Comparison of ENCODE assay signal across 9 mouse cellular contexts in the genomic region with DNA sequence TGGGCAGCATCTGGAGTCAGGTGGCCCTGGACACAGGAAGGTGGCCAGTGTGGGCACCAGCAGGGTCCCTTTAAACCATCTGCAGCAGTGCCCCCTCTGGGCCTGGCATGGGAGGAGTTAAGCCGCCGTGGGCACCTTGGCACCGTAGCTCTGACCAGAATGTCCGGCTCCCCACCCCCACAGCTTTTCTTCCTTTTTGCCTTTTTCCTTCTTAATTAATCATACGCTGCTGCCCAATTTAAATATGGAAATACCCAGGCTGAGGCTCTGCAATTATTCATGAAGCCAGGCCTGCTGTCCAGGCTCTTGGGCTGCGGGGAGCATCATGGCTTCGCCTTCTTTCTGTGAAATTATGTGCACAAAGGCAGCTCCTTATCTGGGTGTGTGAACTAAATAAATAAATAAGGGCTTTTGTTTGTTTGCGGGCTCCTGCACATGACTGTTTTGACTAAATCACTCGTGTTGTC.
DNase-seq lines count a peak whose midpoint lies in the region; ATAC-seq lines count a peak whose summit lies in the region.
"Had no signal": no experiment of that assay in that cellular context is flagged by ENCODE, and none has a peak within 500 bp of the region (broad histone marks: within the 10 kb centered on the region; RNA-seq: fewer than 3 reads in every experiment).

No protein-coding gene starts in this region.

- DNase-seq in forebrain, embryonic 11.5 days (ENCODE audit: low spot score), result no peak
- no peak for DNase-seq in forebrain, embryonic 10.5 days (ENCODE audit: extremely low spot score, low spot score)
- DNase-seq in retina, postnatal 1 day, result peak; percentile 71
- DNase-seq in retina, embryonic 14.5 days (ENCODE audit: low spot score), result no peak
- peak; percentile 14 for DNase-seq in heart, postnatal 4 days
- no peak for DNase-seq in urinary bladder, adult 18-20 months (ENCODE audit: low spot score in 2 of 2)
- no peak for DNase-seq in embryo, embryonic 11 days

- no peaks in the 10 kb centered on the region for H3K9me3 ChIP-seq in forebrain, embryonic 11.5 days (ENCODE audit: control insufficient read depth, low read length)
- H3K9me3 ChIP-seq in forebrain, embryonic 10.5 days, result no peaks in the 10 kb centered on the region
- no peaks in the 10 kb centered on the region for H3K9me3 ChIP-seq in limb, embryonic 13.5 days

- H3K27ac ChIP-seq in forebrain, embryonic 11.5 days (ENCODE audit: low read depth, low read length), result no peak overlapping the region
- H3K27ac ChIP-seq in forebrain, embryonic 10.5 days, result no peak overlapping the region; the same call in 1 of the 2 replicates
- H3K27ac ChIP-seq in limb, embryonic 13.5 days, result peak overlapping the region; percentile 98

- 71% methylated on average over 9 of the region's 9 CpGs for WGBS in forebrain, embryonic 11.5 days
- 85% methylated on average over 9 of the region's 9 CpGs for WGBS in forebrain, embryonic 10.5 days
- WGBS in limb, embryonic 13.5 days, result 64% methylated on average over 9 of the region's 9 CpGs

- no peaks in the 10 kb centered on the region for H3K36me3 ChIP-seq in forebrain, embryonic 11.5 days (ENCODE audit: control insufficient read depth, insufficient read depth, low read length)
- no peaks in the 10 kb centered on the region for H3K36me3 ChIP-seq in forebrain, embryonic 10.5 days (replicated peaks)
- H3K36me3 ChIP-seq in limb, embryonic 13.5 days, result peaks cover 6% of the 10 kb centered on the region; the same call in 1 of the 2 replicates

- H3K27me3 ChIP-seq in forebrain, embryonic 11.5 days (ENCODE audit: control insufficient read depth, insufficient read depth, low read length), result peaks cover 67% of the 10 kb centered on the region
- H3K27me3 ChIP-seq in forebrain, embryonic 10.5 days (ENCODE audit: poor library complexity, severe bottlenecking), result peaks cover 100% of the 10 kb centered on the region
- H3K27me3 ChIP-seq in limb, embryonic 13.5 days, result peaks cover 4% of the 10 kb centered on the region; the same call in 1 of the 2 replicates
- H3K27me3 ChIP-seq: CH12.LX had no signal

- peaks cover 11% of the 10 kb centered on the region; the same call in 1 of the 2 replicates for H3K4me1 ChIP-seq in forebrain, embryonic 11.5 days (replicated peaks; ENCODE audit: control insufficient read depth, insufficient read depth, low read length)
- H3K4me1 ChIP-seq in forebrain, embryonic 10.5 days, result peaks cover 23% of the 10 kb centered on the region
- peaks cover 49% of the 10 kb centered on the region for H3K4me1 ChIP-seq in limb, embryonic 13.5 days

- ATAC-seq in forebrain, embryonic 11.5 days (replicated peaks; ENCODE audit: low FRiP score), result 0 out of 2 replicates have a peak, but pooled peaks have one; percentile 20
- ATAC-seq in limb, embryonic 13.5 days (ENCODE audit: low FRiP score, low read depth), result no peak

- H3K9ac ChIP-seq in forebrain, embryonic 11.5 days (ENCODE audit: low read length), result no peak overlapping the region; the same call in 1 of the 2 replicates
- peak overlapping the region; percentile 76 for H3K9ac ChIP-seq in limb, embryonic 13.5 days

- H3K4me3 ChIP-seq in forebrain, embryonic 11.5 days (ENCODE audit: low read depth, low read length), result no peak overlapping the region
- no peak overlapping the region for H3K4me3 ChIP-seq in forebrain, embryonic 10.5 days
- H3K4me3 ChIP-seq in limb, embryonic 13.5 days, result peak overlapping the region; percentile 46

- no peak overlapping the region for H3K4me2 ChIP-seq in forebrain, embryonic 11.5 days (ENCODE audit: low read depth, low read length, severe bottlenecking)
- peak overlapping the region; percentile 78 for H3K4me2 ChIP-seq in limb, embryonic 13.5 days (replicated peaks)

Comparison
In these comparisons a context has a peak if more than half of its experiments do, and no peak if none do; other contexts are left out.
1. DNase-seq: peak in retina, postnatal 1 day (single experiment) and heart, postnatal 4 days (single experiment); none in forebrain, embryonic 11.5 days (single experiment), forebrain, embryonic 10.5 days (single experiment), retina, embryonic 14.5 days (single experiment), urinary bladder, adult 18-20 months (0 of 2) and embryo, embryonic 11 days (single experiment).